Mouse (Mus musculus) gastrocnemius, adult 8-10 months (tissue): ENCODE results near the gene Clec2i. TPM values are rescaled to one million over a fixed set of nuclear protein-coding genes. Genes with fewer than 3 reads are reported as not detected.

Experiments
- microRNA-seq: library from miRNA; unstranded; fragments of <30 nt; microRNA quantifications from one replicate; pipeline ENCODE4 v1.2.0, GENCODE M21; 2022
- total RNA-seq, 4 experiments: library from RNA; stranded (reverse); gene quantifications; 2 replicates each; pipeline ENCODE4 v1.2.4; 2022

Gene Clec2i
- total RNA-seq, 4 experiments from 2014 or later: not detected

Small RNA genes lying within 50 kb of the gene (microRNA-seq; reads per million reads assigned to microRNA genes)
- gene Gm27336: not detected

Other genes with a start within 250 kb of the Clec2i start
- not detected for gene Clec2h, start 225.2 kb upstream of the Clec2i start, total RNA-seq
- not detected for gene Klrb1, start 164.5 kb upstream of the Clec2i start, total RNA-seq
- not detected for gene Klrb1c, start 98.4 kb upstream of the Clec2i start, total RNA-seq
- gene Gm44511, start 61.3 kb upstream of the Clec2i start, total RNA-seq: under 1 TPM in 1 of 4 experiments, not detected in 3; 0.61 TPM
- gene Klrb1b, start 61.3 kb upstream of the Clec2i start, total RNA-seq: not detected
- not detected for gene BC035044, start 3.5 kb downstream of the Clec2i start, total RNA-seq
- gene Clec2g, start 46.8 kb downstream of the Clec2i start, total RNA-seq: 1 to 10 TPM; 2.5 to 7.3 (median 6.0) TPM
- not detected for gene Klrb1f, start 158.3 kb downstream of the Clec2i start, total RNA-seq
- gene Clec2e, start 213.3 kb downstream of the Clec2i start, total RNA-seq: under 1 TPM; 0.29 to 0.75 (median 0.37) TPM